Mouse (Mus musculus) limb, embryonic 14.5 days (tissue): ENCODE measurements around the gene Rprd1b. TPM values are rescaled to one million over a fixed set of nuclear protein-coding genes. Genes with fewer than 3 reads are reported as not detected.

ENCODE experiments used
- ATAC-seq: fragments of 200-750 bp; cut with Nextera tagmentation; 2 replicates; pipeline ENCODE4 v1.8.0; 2017; ENCODE audit warnings: low read depth, moderate number of reproducible peaks, moderate TSS enrichment; ENCODE audit not compliant: low FRiP score
- DNase-seq: peaks from one replicate; pipeline ENCODE4 v3.0.0-alpha.2; 2015; ENCODE audit warnings: low spot score
- H3K27ac ChIP-seq: fragments of 300-500 bp; sonication (generic); replicated peaks from 2 replicates; pipeline ENCODE4 v1.5.1; 2014; ENCODE audit warnings: low read depth, mild to moderate bottlenecking, low read length, moderate library complexity, mixed read lengths
- H3K27me3 ChIP-seq: fragments of 300-500 bp; sonication (generic); 2 replicates; pipeline ENCODE4 v1.6.1; 2014; ENCODE audit warnings: low read length, mixed read lengths; ENCODE audit not compliant: control insufficient read depth, insufficient read depth
- H3K36me3 ChIP-seq: fragments of 300-500 bp; sonication (generic); 2 replicates; pipeline ENCODE4 v1.6.1; 2014; ENCODE audit warnings: mild to moderate bottlenecking, low read length, moderate library complexity, mixed read lengths; ENCODE audit not compliant: control insufficient read depth, insufficient read depth
- H3K4me1 ChIP-seq: fragments of 300-500 bp; sonication (generic); 2 replicates; pipeline ENCODE4 v1.6.1; 2014; ENCODE audit warnings: antibody characterized with exemption, low read length, mixed read lengths; ENCODE audit not compliant: control insufficient read depth, insufficient read depth
- H3K4me2 ChIP-seq: fragments of 300-500 bp; sonication (generic); replicated peaks from 2 replicates; pipeline ENCODE4 v1.6.1; 2014; ENCODE audit warnings: low read depth, mild to moderate bottlenecking, low read length, moderate library complexity; ENCODE audit not compliant: severe bottlenecking
- H3K4me3 ChIP-seq: fragments of 300-500 bp; sonication (generic); replicated peaks from 2 replicates; pipeline ENCODE4 v1.5.1; 2014; ENCODE audit warnings: low read length
- H3K9ac ChIP-seq: fragments of 300-500 bp; sonication (generic); 2 replicates; pipeline ENCODE4 v1.6.1; 2014; ENCODE audit warnings: mild to moderate bottlenecking, low read depth, low read length, moderate library complexity; ENCODE audit not compliant: severe bottlenecking
- H3K9me3 ChIP-seq: fragments of 300-500 bp; sonication (generic); 2 replicates; pipeline ENCODE4 v1.6.1; 2016; ENCODE audit warnings: low read length; ENCODE audit not compliant: control insufficient read depth
- POLR2A ChIP-seq: fragments of 200-500 bp; IDR thresholded peaks from 2 replicates; pipeline ENCODE4 v1.8.0; 2012; ENCODE audit warnings: inconsistent platforms, mild to moderate bottlenecking, moderate library complexity, borderline replicate concordance; ENCODE audit not compliant: insufficient read depth, insufficient read length; ENCODE audit errors: extremely low read depth
- WGBS: fragments of 180-500 bp; shearing (Covaris S2); extraction: QIAGEN DNeasy Blood & Tissue Kit; methylation state at CpG from one replicate; pipeline ENCODE4 v1.1.7; 2014; 5-methylcytosine and 5-hydroxymethylcytosine counted together
- polyA plus RNA-seq, 2 experiments: library from polyadenylated mRNA; depleted of rRNA in 1 of 2; stranded (reverse) in 1 of 2; unstranded in 1 of 2; fragments of >200 nt; fragmentation: Nextera tagmentation in 1 of 2; extraction: Ambion mirVana in 1 of 2; gene quantifications; 2 replicates each; pipeline versions ENCODE4 v1.2.1 to v1.2.3; 2012 to 2014

The Rprd1b gene
- polyA plus RNA-seq, 2 experiments, result 30.6 to 37.1 TPM

- ATAC-seq, result no peak
- no peak for TF ChIP-seq POLR2A
- Histone ChIP-seq H3K4me1 (no peaks in the 10 kb centered on the region), H3K4me2 (no peak overlapping the region), H3K4me3 (no peak overlapping the region), H3K27me3 (no peaks in the 10 kb centered on the region), H3K9me3 (no peaks in the 10 kb centered on the region), H3K36me3 (peaks cover 60% of the 10 kb centered on the region), H3K27ac (no peak overlapping the region), H3K9ac (no peak overlapping the region)
- DNase-seq, result no peak
- 93% methylated on average over 6 of the region's 6 CpGs for WGBS
Measured at GRCm38 (mm10) chr2:158076690-158077089, 48.4 kb downstream of the Rprd1b start.

- peaks cover 48% of the 10 kb centered on the region for H3K36me3 ChIP-seq
- no peak overlapping the region for H3K4me3 ChIP-seq
- H3K4me2 ChIP-seq, result no peak overlapping the region
- H3K9me3 ChIP-seq, result no peaks in the 10 kb centered on the region
- H3K9ac ChIP-seq, result no peak overlapping the region
- 30% methylated on average over 2 of the region's 2 CpGs for WGBS
- H3K27ac ChIP-seq, result no peak overlapping the region
- ATAC-seq (no peak), DNase-seq (no peak)
- H3K27me3 ChIP-seq, result no peaks in the 10 kb centered on the region
- no peaks in the 10 kb centered on the region for H3K4me1 ChIP-seq
- no peak for TF ChIP-seq POLR2A
Measured at GRCm38 (mm10) chr2:158077981-158078380, 49.7 kb downstream of the Rprd1b start.

GRCm38 (mm10) chr2:158078971-158079370 lies 50.7 kb downstream of the Rprd1b start:
- TF ChIP-seq POLR2A, result no peak
- H3K9me3 ChIP-seq, result no peaks in the 10 kb centered on the region
- no peak overlapping the region for H3K27ac ChIP-seq
- H3K4me2 ChIP-seq, result no peak overlapping the region
- DNase-seq (no peak), ATAC-seq (no peak)
- H3K4me3 ChIP-seq, result no peak overlapping the region
- H3K9ac ChIP-seq, result no peak overlapping the region
- WGBS, result 84% methylated on average over 7 of the region's 7 CpGs
- H3K27me3 ChIP-seq, result no peaks in the 10 kb centered on the region
- H3K36me3 ChIP-seq, result peaks cover 38% of the 10 kb centered on the region
- H3K4me1 ChIP-seq, result no peaks in the 10 kb centered on the region

- no peak overlapping the region for H3K4me2 ChIP-seq
- ATAC-seq (no peak), DNase-seq (no peak)
- H3K9ac ChIP-seq, result no peak overlapping the region
- H3K4me3 ChIP-seq, result no peak overlapping the region
- no peaks in the 10 kb centered on the region for H3K4me1 ChIP-seq
- H3K27me3 ChIP-seq, result no peaks in the 10 kb centered on the region
- H3K36me3 ChIP-seq, result peaks cover 30% of the 10 kb centered on the region
- TF ChIP-seq POLR2A, result no peak
- no peak overlapping the region for H3K27ac ChIP-seq
- 56% methylated on average over 9 of the region's 9 CpGs for WGBS
- H3K9me3 ChIP-seq, result no peaks in the 10 kb centered on the region
Measured at GRCm38 (mm10) chr2:158079843-158080395, 51.6 kb downstream of the Rprd1b start.

GRCm38 (mm10) chr2:158080622-158081241 lies 52.4 kb downstream of the Rprd1b start:
- Histone ChIP-seq H3K9me3 (no peaks in the 10 kb centered on the region), H3K27me3 (no peaks in the 10 kb centered on the region), H3K9ac (no peak overlapping the region), H3K27ac (no peak overlapping the region), H3K4me2 (no peak overlapping the region), H3K36me3 (peaks cover 21% of the 10 kb centered on the region), H3K4me3 (no peak overlapping the region), H3K4me1 (no peaks in the 10 kb centered on the region)
- TF ChIP-seq POLR2A, result no peak
- ATAC-seq, result no peak
- DNase-seq, result no peak
- WGBS, result 81% methylated on average over 9 of the region's 9 CpGs
